Comparison of ENCODE assay signal across 8 mouse cellular contexts in genomic region chr7:97399960-97400715, GRCm38 (mm10). TPM values are rescaled to one million over a fixed set of nuclear protein-coding genes. Genes with fewer than 3 reads are reported as not detected.
DNase-seq lines count a peak whose midpoint lies in the region; ATAC-seq and TF ChIP-seq lines count a peak whose summit lies in the region.

TSS of gene Ndufc2 (plus strand) at chr7:97400003.

- H3K4me2 ChIP-seq in hindbrain, embryonic 11.5 days (replicated peaks; ENCODE audit: low read depth, low read length) = peak within 1 kb of the TSS; percentile 62

- TF ChIP-seq CTCF in Patski (IDR thresholded peaks at IDR 0.05) = no peak

- POLR2A ChIA-PET in Patski (lab: Charles Lee) = interaction anchor here (0.7 to 2.1 kb wide), 4 partner anchors 9 to 290 kb away, joined by 3 to 13 read pairs (median 6); no protein-coding TSS in a partner anchor

- H3K9ac ChIP-seq in hindbrain, embryonic 11.5 days (ENCODE audit: low read depth, low read length) = peak within 1 kb of the TSS; percentile 96

- H3K27me3 ChIP-seq in Patski = no peaks in the 10 kb centered on the region
- H3K27me3 ChIP-seq in hindbrain, embryonic 11.5 days (ENCODE audit: control insufficient read depth, insufficient read depth, low read length) = no peaks in the 10 kb centered on the region

- in situ Hi-C loops in Patski (cut with MboI; ENCODE audit: low pct_unique_long_range_greater_than_20kb) = no loop called here

- peak; percentile 80 for ATAC-seq in Patski
- peak; percentile 92 for ATAC-seq in hindbrain, embryonic 11.5 days (ENCODE audit: low FRiP score)

- H3K4me1 ChIP-seq in hindbrain, embryonic 11.5 days (replicated peaks; ENCODE audit: control insufficient read depth, insufficient read depth, low read length) = no peaks in the 10 kb centered on the region

- no peaks in the 10 kb centered on the region for H3K36me3 ChIP-seq in hindbrain, embryonic 11.5 days (ENCODE audit: control insufficient read depth, insufficient read depth, low read length)
- no peaks in the 10 kb centered on the region for H3K36me3 ChIP-seq in macrophage (ENCODE audit: inconsistent target)

- under 1% methylated on average over 54 of the region's 54 CpGs for WGBS in hindbrain, embryonic 11.5 days
- under 1% methylated on average over 52 of the region's 54 CpGs for whole genome bisulfite sequencing in macrophage (ENCODE audit: missing documents)

- peaks cover 55% of the 10 kb centered on the region for H3K79me2 ChIP-seq in macrophage (ENCODE audit: inconsistent target)

- H3K9me3 ChIP-seq in hindbrain, embryonic 11.5 days (ENCODE audit: control insufficient read depth, low read length) = no peaks in the 10 kb centered on the region

- peak; percentile 27 for DNase-seq in Patski (ENCODE audit: low read depth, low spot score)
- DNase-seq in cerebellum, adult 9-10 months = peak; percentile 82
- DNase-seq in frontal cortex, adult 2 months (ENCODE audit: extremely low spot score in 1 of 2, low spot score in 1 of 2) = peak in 1 of 2 experiments; percentile 83
- peak; percentile 88 for DNase-seq in hindbrain, embryonic 11.5 days (ENCODE audit: low spot score)
- peak; percentile 51 to 75 for DNase-seq in layer of hippocampus, postnatal 25 days (ENCODE audit: extremely low spot score in 1 of 2, low spot score in 1 of 2)
- DNase-seq in right cerebral cortex, adult 18-20 months = peak; percentile 75
- DNase-seq in urinary bladder, postnatal 25 days (ENCODE audit: low spot score) = peak; percentile 67

- CTCF ChIA-PET in Patski (lab: Charles Lee) = interaction anchor here (0.9 to 1.1 kb wide), 2 partner anchors 12 to 24 kb away, joined by 3 to 4 read pairs; no protein-coding TSS in a partner anchor

- H3K27ac ChIP-seq in hindbrain, embryonic 11.5 days (ENCODE audit: low read depth, low read length) = peak within 1 kb of the TSS; percentile 68
- peak within 1 kb of the TSS; percentile 57 for H3K27ac ChIP-seq in macrophage

- peak within 1 kb of the TSS; percentile 91 for H3K4me3 ChIP-seq in hindbrain, embryonic 11.5 days (ENCODE audit: low read depth, low read length)
- peak within 1 kb of the TSS; percentile 74 for H3K4me3 ChIP-seq in macrophage (ENCODE audit: inconsistent target)

RNA-seq across cellular contexts. Expression of gene Ndufc2, which starts in this region (rescaled TPM):
- polyA plus RNA-seq in Patski (2021) (223 TPM), macrophage (2018) (165 to 251 TPM (median 199 TPM) in 3 replicates)
- 247 and 298 TPM in 2 replicates for polyA plus RNA-seq in frontal cortex, adult 2 months (2012; rRNA removed)
- 344 and 352 TPM in 2 replicates for polyA plus RNA-seq in hindbrain, embryonic 11.5 days (2014; fragmentation: Nextera tagmentation; extraction: Ambion mirVana)
- 100 to 1,000 TPM; 231 to 241 TPM for total RNA-seq in layer of hippocampus, postnatal 25 days (2021)
- total RNA-seq in macrophage (2018; cell fraction: chromatin; rRNA removed) = 10 to 100 TPM in 9 of 26 experiments, 1 to 10 TPM in 14, not detected in 3; 1.7 to 33.9 (median 7.5) TPM
- 100 to 1,000 TPM; 162 to 267 (median 209) TPM for total RNA-seq in macrophage (2018; cell fraction: cytosol; rRNA removed)
- 100 to 1,000 TPM in 1 of 26 experiments, 10 to 100 TPM in 25; 17.4 to 134 (median 49.4) TPM for total RNA-seq in macrophage (2018; cell fraction: nucleus; rRNA removed)
